Mouse (Mus musculus) kidney, postnatal 0 days (tissue): ENCODE measurements around the gene Nr2c1. TPM values are rescaled to one million over a fixed set of nuclear protein-coding genes. Genes with fewer than 3 reads are reported as not detected.

Experiments
- ATAC-seq: fragments of 200-750 bp; cut with Nextera tagmentation; replicated peaks from 2 replicates; pipeline ENCODE4 v1.8.0; 2017; ENCODE audit warnings: low read depth, moderate number of reproducible peaks, moderate TSS enrichment, moderate library complexity; ENCODE audit not compliant: low FRiP score
- DNase-seq: peaks from one replicate; pipeline ENCODE4 v3.0.0-alpha.2; 2016; ENCODE audit warnings: low spot score
- H3K27ac ChIP-seq: fragments of 300-500 bp; sonication (generic); 2 replicates; pipeline ENCODE4 v1.5.1; 2014; ENCODE audit warnings: mild to moderate bottlenecking
- H3K27me3 ChIP-seq: fragments of 300-500 bp; sonication (generic); 2 replicates; pipeline ENCODE4 v1.6.1; 2014; ENCODE audit warnings: low read length, mixed read lengths; ENCODE audit not compliant: insufficient read depth
- H3K36me3 ChIP-seq: fragments of 300-500 bp; sonication (generic); 2 replicates; pipeline ENCODE4 v1.6.1; 2014; ENCODE audit warnings: low read length, mixed read lengths; ENCODE audit not compliant: insufficient read depth
- H3K4me1 ChIP-seq: fragments of 300-500 bp; sonication (generic); replicated peaks from 2 replicates; pipeline ENCODE4 v1.6.1; 2014; ENCODE audit warnings: antibody characterized with exemption, low read length, mixed read lengths; ENCODE audit not compliant: insufficient read depth
- H3K4me2 ChIP-seq: fragments of 300-500 bp; sonication (generic); 2 replicates; pipeline ENCODE4 v1.6.1; 2014; ENCODE audit warnings: mild to moderate bottlenecking, low read length, moderate library complexity, mixed read lengths
- H3K4me3 ChIP-seq: fragments of 300-500 bp; sonication (generic); replicated peaks from 2 replicates; pipeline ENCODE4 v1.5.1; 2014; ENCODE audit warnings: low read depth, low read length
- H3K9ac ChIP-seq: fragments of 300-500 bp; sonication (generic); 2 replicates; pipeline ENCODE4 v1.6.1; 2014; ENCODE audit warnings: low read depth, low read length
- H3K9me3 ChIP-seq: fragments of 300-500 bp; sonication (generic); replicated peaks from 2 replicates; pipeline ENCODE4 v1.6.1; 2016; ENCODE audit warnings: low read length, inconsistent platforms, mixed read lengths
- CTCF ChIP-seq: IDR thresholded peaks from 2 replicates; pipeline ENCODE4 v1.5.1; 2016; ENCODE audit warnings: antibody characterized with exemption, low read depth, mild to moderate bottlenecking, moderate library complexity
- WGBS: fragments of 180-500 bp; shearing (Covaris S2); extraction: QIAGEN DNeasy Blood & Tissue Kit; methylation state at CpG from one replicate; pipeline ENCODE4 v1.1.7; 2014; 5-methylcytosine and 5-hydroxymethylcytosine counted together
- polyA plus RNA-seq: library from polyadenylated mRNA; unstranded; fragments of >200 nt; fragmentation: Nextera tagmentation; extraction: Ambion mirVana; gene quantifications from 2 replicates; pipeline ENCODE4 v1.2.1, GENCODE M21; 2015

Nr2c1 gene
- polyA plus RNA-seq, 1 experiment from 2014 or later = 5.7 TPM

- no peak overlapping the region for H3K9ac ChIP-seq
- no peak overlapping the region for H3K4me3 ChIP-seq
- ATAC-seq = no peak
- H3K36me3 ChIP-seq = peaks cover 3% of the 10 kb centered on the region; the same call in 1 of the 2 replicates
- no peak overlapping the region for H3K4me2 ChIP-seq
- no peak overlapping the region for H3K27ac ChIP-seq
- H3K9me3 ChIP-seq = no peaks in the 10 kb centered on the region
- no peak for DNase-seq
- H3K27me3 ChIP-seq = no peaks in the 10 kb centered on the region
- no peak for TF ChIP-seq CTCF
- WGBS = 87% methylated on average over 9 of the region's 9 CpGs
- H3K4me1 ChIP-seq = peaks cover 5% of the 10 kb centered on the region; the same call in 1 of the 2 replicates
Observed at GRCm38 (mm10) chr10:94120676-94121075, 27.1 kb upstream of the Nr2c1 start.

GRCm38 (mm10) chr10:94122595-94122994 lies 25.2 kb upstream of the Nr2c1 start:
- no peak overlapping the region for H3K9ac ChIP-seq
- peaks cover 3% of the 10 kb centered on the region; the same call in 1 of the 2 replicates for H3K36me3 ChIP-seq
- DNase-seq = no peak
- H3K4me3 ChIP-seq = no peak overlapping the region
- no peaks in the 10 kb centered on the region for H3K27me3 ChIP-seq
- ATAC-seq = no peak
- no peaks in the 10 kb centered on the region for H3K4me1 ChIP-seq
- no peak overlapping the region for H3K27ac ChIP-seq
- 95% methylated on average over 7 of the region's 7 CpGs for WGBS
- no peak for TF ChIP-seq CTCF
- no peak overlapping the region for H3K4me2 ChIP-seq
- no peaks in the 10 kb centered on the region for H3K9me3 ChIP-seq

- peaks cover 3% of the 10 kb centered on the region; the same call in 1 of the 2 replicates for H3K36me3 ChIP-seq
- DNase-seq (no peak), ATAC-seq (no peak)
- no peak overlapping the region for H3K27ac ChIP-seq
- no peak overlapping the region for H3K4me2 ChIP-seq
- H3K4me3 ChIP-seq = no peak overlapping the region
- no peak overlapping the region for H3K9ac ChIP-seq
- WGBS = 93% methylated on average over 5 of the region's 5 CpGs
- TF ChIP-seq CTCF = no peak
- no peaks in the 10 kb centered on the region for H3K4me1 ChIP-seq
- H3K27me3 ChIP-seq = no peaks in the 10 kb centered on the region
- no peaks in the 10 kb centered on the region for H3K9me3 ChIP-seq
Observed at GRCm38 (mm10) chr10:94123581-94123980, 24.2 kb upstream of the Nr2c1 start.

DNA sequence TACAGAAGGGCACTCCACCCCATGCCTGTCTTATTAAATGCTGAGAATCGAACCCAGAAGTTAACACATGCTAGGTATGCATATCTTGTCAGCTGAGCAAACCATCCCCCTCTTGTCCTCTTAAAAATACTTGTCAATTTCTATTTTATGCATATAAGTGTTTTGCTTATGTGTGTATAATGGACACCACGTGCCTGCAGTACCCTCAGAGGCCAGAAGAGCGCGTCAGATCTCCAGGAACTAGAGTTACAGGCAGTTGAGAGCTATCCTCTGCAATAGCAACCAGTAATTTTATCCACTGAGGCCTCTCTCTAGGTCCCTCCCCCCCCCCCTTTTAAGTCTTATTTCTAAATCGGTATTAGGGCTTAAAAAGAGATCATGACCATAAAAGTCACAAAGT lies 23.4 kb upstream of the Nr2c1 start:
- no peak overlapping the region for H3K27ac ChIP-seq
- WGBS = 76% methylated on average over 5 of the region's 5 CpGs
- TF ChIP-seq CTCF = peak; percentile 51; the same call in 1 of the 2 replicates
- H3K27me3 ChIP-seq = no peaks in the 10 kb centered on the region
- peaks cover 3% of the 10 kb centered on the region; the same call in 1 of the 2 replicates for H3K36me3 ChIP-seq
- no peaks in the 10 kb centered on the region for H3K4me1 ChIP-seq
- DNase-seq (no peak), ATAC-seq (no peak)
- no peak overlapping the region for H3K4me3 ChIP-seq
- no peaks in the 10 kb centered on the region for H3K9me3 ChIP-seq
- no peak overlapping the region for H3K9ac ChIP-seq
- no peak overlapping the region for H3K4me2 ChIP-seq

DNA sequence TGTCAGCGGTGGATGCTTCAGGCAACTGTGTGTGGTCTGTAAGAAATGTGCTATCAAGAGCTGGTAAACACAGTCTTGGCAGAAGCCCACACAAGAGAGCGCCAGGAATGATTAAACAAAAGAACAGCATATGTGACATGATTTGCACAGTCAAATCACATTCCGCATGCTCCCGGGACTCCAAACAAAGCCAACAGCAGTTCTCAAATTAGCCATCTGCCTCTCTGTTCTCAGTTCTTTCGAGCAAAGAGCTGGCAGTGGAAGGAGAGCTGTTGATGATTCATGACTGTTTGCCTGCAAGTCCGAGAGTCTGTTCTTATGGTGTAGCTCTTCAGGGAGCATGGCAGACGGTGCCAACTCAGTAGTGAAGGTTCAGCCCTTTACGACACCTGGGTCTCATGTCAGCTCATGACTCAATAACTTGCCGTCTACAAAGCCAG lies 18.1 kb upstream of the Nr2c1 start:
- WGBS = 53% methylated on average over 9 of the region's 9 CpGs
- ATAC-seq (no peak; the same call in 1 of the 2 replicates), DNase-seq (peak; percentile 81)
- H3K4me1 ChIP-seq = no peaks in the 10 kb centered on the region
- H3K9ac ChIP-seq = no peak overlapping the region
- no peaks in the 10 kb centered on the region for H3K36me3 ChIP-seq
- no peak overlapping the region for H3K4me3 ChIP-seq
- 0 out of 2 replicates have a peak overlapping the region, but pooled peaks have one; percentile 32 for H3K27ac ChIP-seq
- no peak for TF ChIP-seq CTCF
- H3K9me3 ChIP-seq = no peaks in the 10 kb centered on the region
- no peak overlapping the region for H3K4me2 ChIP-seq
- H3K27me3 ChIP-seq = no peaks in the 10 kb centered on the region

- no peaks in the 10 kb centered on the region for H3K9me3 ChIP-seq
- H3K27me3 ChIP-seq = no peaks in the 10 kb centered on the region
- no peaks in the 10 kb centered on the region for H3K36me3 ChIP-seq
- no peak overlapping the region for H3K4me3 ChIP-seq
- no peaks in the 10 kb centered on the region for H3K4me1 ChIP-seq
- TF ChIP-seq CTCF = no peak
- H3K9ac ChIP-seq = no peak overlapping the region
- H3K27ac ChIP-seq = no peak overlapping the region
- H3K4me2 ChIP-seq = no peak overlapping the region
- ATAC-seq (no peak), DNase-seq (no peak)
- WGBS = 82% methylated on average over 8 of the region's 8 CpGs
Observed at GRCm38 (mm10) chr10:94133081-94133480, 14.7 kb upstream of the Nr2c1 start.

DNA sequence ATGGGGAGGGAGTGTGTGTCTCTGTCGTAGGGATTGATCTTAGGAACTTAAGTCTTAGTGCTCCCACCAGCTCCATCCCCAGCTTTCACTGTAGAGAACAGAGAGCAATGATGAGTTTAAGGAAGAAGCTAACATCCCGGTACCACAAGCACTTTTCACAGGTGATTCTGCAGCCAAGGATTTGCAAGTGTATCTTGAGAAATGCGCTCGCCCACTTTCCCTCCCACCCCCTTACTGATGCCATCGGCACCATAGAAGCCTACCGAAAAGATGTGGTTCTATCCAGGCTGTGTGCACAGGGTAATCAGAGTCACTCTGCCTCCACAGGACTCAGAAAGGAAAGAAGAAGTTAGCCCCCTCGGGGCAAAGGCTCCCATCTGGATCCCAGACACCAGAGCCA lies 14.1 kb upstream of the Nr2c1 start:
- no peaks in the 10 kb centered on the region for H3K27me3 ChIP-seq
- TF ChIP-seq CTCF = no peak
- no peak for DNase-seq
- no peaks in the 10 kb centered on the region for H3K9me3 ChIP-seq
- H3K9ac ChIP-seq = no peak overlapping the region
- no peak for ATAC-seq
- no peak overlapping the region for H3K27ac ChIP-seq
- no peaks in the 10 kb centered on the region for H3K4me1 ChIP-seq
- no peak overlapping the region for H3K4me2 ChIP-seq
- no peaks in the 10 kb centered on the region for H3K36me3 ChIP-seq
- H3K4me3 ChIP-seq = no peak overlapping the region
- WGBS = 93% methylated on average over 7 of the region's 7 CpGs
